Mouse (Mus musculus) heart, postnatal 0 days (tissue): Measurements from ENCODE around the gene Iqcg. TPM values are rescaled to one million over a fixed set of nuclear protein-coding genes. Genes with fewer than 3 reads are reported as not detected.

Source experiments
- ATAC-seq: fragments of 200-750 bp; cut with Nextera tagmentation; 2 replicates; pipeline ENCODE4 v1.8.0; 2017; ENCODE audit warnings: low read depth, moderate number of reproducible peaks, moderate library complexity; ENCODE audit not compliant: insufficient read depth
- DNase-seq: peaks from one replicate; pipeline ENCODE4 v3.0.0-alpha.2; 2016; ENCODE audit warnings: low spot score
- H3K27ac ChIP-seq: fragments of 300-500 bp; sonication (generic); 2 replicates; pipeline ENCODE4 v1.5.1; 2014; ENCODE audit warnings: low read depth, mild to moderate bottlenecking
- H3K27me3 ChIP-seq: fragments of 300-500 bp; sonication (generic); 2 replicates; pipeline ENCODE4 v1.6.1; 2014; ENCODE audit warnings: low read length, mixed read lengths; ENCODE audit not compliant: control insufficient read depth, insufficient read depth
- H3K36me3 ChIP-seq: fragments of 300-500 bp; sonication (generic); replicated peaks from 2 replicates; pipeline ENCODE4 v1.6.1; 2014; ENCODE audit warnings: low read length, mixed read lengths; ENCODE audit not compliant: control insufficient read depth, insufficient read depth
- H3K4me1 ChIP-seq: fragments of 300-500 bp; sonication (generic); 2 replicates; pipeline ENCODE4 v1.6.1; 2014; ENCODE audit warnings: antibody characterized with exemption; ENCODE audit not compliant: control insufficient read depth, insufficient read depth
- H3K4me2 ChIP-seq: fragments of 300-500 bp; sonication (generic); 2 replicates; pipeline ENCODE4 v1.6.1; 2014; ENCODE audit warnings: low read depth, mild to moderate bottlenecking, low read length, moderate library complexity
- H3K4me3 ChIP-seq: fragments of 300-500 bp; sonication (generic); 2 replicates; pipeline ENCODE4 v1.5.1; 2014; ENCODE audit warnings: low read depth, low read length
- H3K9ac ChIP-seq: fragments of 300-500 bp; sonication (generic); replicated peaks from 2 replicates; pipeline ENCODE4 v1.6.1; 2014; ENCODE audit warnings: low read depth, low read length, mixed read lengths
- H3K9me3 ChIP-seq: fragments of 300-500 bp; sonication (generic); replicated peaks from 2 replicates; pipeline ENCODE4 v1.6.1; 2016; ENCODE audit warnings: low read length; ENCODE audit not compliant: control insufficient read depth
- CTCF ChIP-seq: IDR thresholded peaks from 2 replicates; pipeline ENCODE4 v1.5.1; 2016; ENCODE audit warnings: antibody characterized with exemption, control low read depth, low read depth
- EP300 ChIP-seq: IDR thresholded peaks from 2 replicates; pipeline ENCODE4 v1.6.1; 2016; ENCODE audit warnings: antibody characterized with exemption, low read depth
- WGBS: fragments of 180-500 bp; shearing (Covaris S2); extraction: QIAGEN DNeasy Blood & Tissue Kit; methylation state at CpG from one replicate; pipeline ENCODE4 v1.1.7; 2014; 5-methylcytosine and 5-hydroxymethylcytosine counted together
- polyA plus RNA-seq: library from polyadenylated mRNA; unstranded; fragments of >200 nt; fragmentation: Nextera tagmentation; extraction: Ambion mirVana; gene quantifications from 2 replicates; pipeline ENCODE4 v1.2.1, GENCODE M21; 2015
- total RNA-seq: library from RNA; depleted of rRNA; stranded (reverse); fragments of >200 nt; gene quantifications from 2 replicates; pipeline ENCODE4 v1.2.3, GENCODE M21; 2014; ENCODE audit warnings: low replicate concordance

Iqcg gene
- total and polyA plus RNA-seq, 2 experiments from 2014 or later, result 0.23 to 0.83 TPM

DNA sequence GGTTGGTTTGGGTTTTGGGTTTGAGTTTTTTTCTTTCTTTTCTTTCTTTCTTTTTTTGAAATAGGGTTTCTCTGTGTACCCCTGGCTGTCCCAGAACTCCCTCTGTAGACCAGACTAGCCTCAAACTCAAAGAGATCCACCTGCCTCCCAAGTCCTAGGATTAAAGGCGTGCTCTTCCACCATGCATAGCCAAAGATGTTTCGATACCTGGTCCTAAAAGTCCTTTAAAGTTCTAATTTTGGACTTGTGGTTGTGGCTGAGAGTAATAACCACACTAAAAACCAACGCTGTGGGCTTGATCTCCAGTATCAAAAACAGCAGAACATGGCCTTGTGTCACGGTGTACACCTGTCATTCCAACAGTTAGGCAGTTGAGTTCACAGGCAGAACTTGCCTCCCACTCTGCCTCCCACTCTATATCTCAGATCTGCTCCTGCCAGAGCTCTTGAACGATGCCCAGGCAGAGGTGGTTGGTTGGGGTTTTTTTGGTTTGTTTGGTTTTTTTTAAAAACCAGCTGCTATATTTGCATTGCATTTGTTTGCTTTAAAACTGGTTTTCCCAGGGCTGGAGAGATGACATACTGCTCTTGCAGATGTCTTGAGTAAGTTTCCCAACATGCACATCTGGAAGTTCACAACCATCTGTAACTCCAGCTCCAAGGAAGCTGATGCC is 38.2 kb downstream of the Iqcg start:
- DNase-seq, result no peak
- Histone ChIP-seq H3K4me1 (0 out of 2 replicates have a peak, but pooled peaks cover 6% of the 10 kb centered on the region), H3K9ac (no peak overlapping the region), H3K27me3 (no peaks in the 10 kb centered on the region), H3K4me3 (no peak overlapping the region), H3K4me2 (no peak overlapping the region), H3K9me3 (no peaks in the 10 kb centered on the region), H3K36me3 (peaks cover 31% of the 10 kb centered on the region), H3K27ac (no peak overlapping the region)
- TF ChIP-seq CTCF, result no peak
- no peak for TF ChIP-seq EP300
- ATAC-seq, result no peak
- WGBS, result 87% methylated on average over 5 of the region's 5 CpGs

DNA sequence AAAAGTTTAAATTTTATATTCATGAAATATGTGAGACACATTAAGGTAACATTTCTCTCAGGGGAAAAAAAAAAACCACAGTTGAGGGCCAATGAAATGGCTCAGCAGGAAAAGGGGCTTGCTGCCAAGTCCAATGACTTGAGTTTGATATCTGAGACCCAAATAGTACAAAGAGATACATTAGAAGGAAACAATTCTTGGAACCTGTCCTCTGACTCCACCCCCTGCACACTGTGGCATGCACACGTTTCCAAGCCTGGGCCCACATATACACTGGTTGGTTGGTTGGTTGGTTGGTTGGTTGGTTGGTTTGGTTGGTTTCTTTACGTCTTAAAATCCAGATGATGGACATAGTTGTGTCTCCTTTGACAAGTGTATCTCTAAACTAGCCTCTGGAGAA is 40.0 kb downstream of the Iqcg start:
- no peaks in the 10 kb centered on the region for H3K9me3 ChIP-seq
- 0 out of 2 replicates have a peak, but pooled peaks cover 6% of the 10 kb centered on the region for H3K4me1 ChIP-seq
- DNase-seq (no peak), ATAC-seq (no peak)
- WGBS, result 66% methylated on average over 2 of the region's 2 CpGs
- no peak overlapping the region for H3K4me2 ChIP-seq
- no peak for TF ChIP-seq CTCF
- no peak for TF ChIP-seq EP300
- no peak overlapping the region for H3K4me3 ChIP-seq
- H3K27me3 ChIP-seq, result no peaks in the 10 kb centered on the region
- no peak overlapping the region for H3K27ac ChIP-seq
- H3K36me3 ChIP-seq, result peaks cover 43% of the 10 kb centered on the region
- no peak overlapping the region for H3K9ac ChIP-seq

DNA sequence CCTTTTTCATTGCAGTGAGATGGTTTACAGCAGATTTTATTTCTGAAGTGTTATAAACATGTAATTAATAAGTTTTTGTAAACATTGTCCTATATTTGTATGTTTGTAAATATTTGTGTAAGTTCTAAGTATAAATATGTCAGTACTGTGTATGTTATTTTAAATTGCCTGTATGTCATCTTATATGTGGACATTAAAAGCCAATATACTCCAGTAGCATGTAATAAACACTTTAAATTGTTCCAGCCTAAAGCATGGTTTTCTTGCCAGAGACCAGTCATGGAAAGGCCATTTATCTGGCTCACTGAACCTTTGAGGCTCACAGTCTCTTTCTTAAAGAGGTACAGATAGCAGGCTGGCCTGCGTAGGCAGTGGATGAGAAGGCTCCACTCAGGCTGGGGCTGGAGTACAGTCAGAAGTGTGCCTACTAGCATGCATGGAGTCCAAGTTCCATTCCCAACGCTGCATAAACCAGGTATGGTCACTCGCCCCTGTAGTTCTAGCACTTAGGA is 40.6 kb downstream of the Iqcg start:
- Histone ChIP-seq H3K4me2 (no peak overlapping the region), H3K27me3 (no peaks in the 10 kb centered on the region), H3K4me1 (0 out of 2 replicates have a peak, but pooled peaks cover 6% of the 10 kb centered on the region), H3K9me3 (no peaks in the 10 kb centered on the region), H3K4me3 (no peak overlapping the region), H3K36me3 (peaks cover 49% of the 10 kb centered on the region), H3K27ac (no peak overlapping the region), H3K9ac (no peak overlapping the region)
- ATAC-seq (no peak), DNase-seq (no peak)
- WGBS, result 92% methylated on average over 3 of the region's 3 CpGs
- no peak for TF ChIP-seq EP300
- no peak for TF ChIP-seq CTCF

DNA sequence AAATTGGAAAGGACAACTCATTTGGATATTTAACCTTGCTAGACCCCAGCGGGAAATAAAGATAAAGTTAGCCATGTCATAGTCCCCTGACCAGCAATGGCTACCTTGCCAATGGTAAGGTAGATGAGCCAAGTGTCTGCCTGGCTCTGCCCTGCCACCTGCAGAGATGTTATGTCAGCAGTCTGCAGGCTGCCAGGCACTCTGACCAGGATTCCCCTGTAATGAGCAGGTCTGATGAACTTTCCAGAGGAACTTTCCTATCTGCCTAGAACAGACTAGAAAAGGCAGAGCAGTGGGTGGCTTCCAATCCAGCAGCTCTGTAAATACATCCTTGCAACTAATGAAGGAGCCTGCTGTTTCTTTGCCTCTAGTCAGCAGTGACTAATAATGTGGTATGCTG is 41.1 kb downstream of the Iqcg start:
- WGBS, result 66% methylated on average over 1 of the region's 1 CpGs
- H3K36me3 ChIP-seq, result peaks cover 54% of the 10 kb centered on the region
- H3K4me1 ChIP-seq, result 0 out of 2 replicates have a peak, but pooled peaks cover 6% of the 10 kb centered on the region
- no peak overlapping the region for H3K9ac ChIP-seq
- H3K9me3 ChIP-seq, result no peaks in the 10 kb centered on the region
- H3K27ac ChIP-seq, result no peak overlapping the region
- H3K27me3 ChIP-seq, result no peaks in the 10 kb centered on the region
- ATAC-seq (no peak), DNase-seq (no peak)
- no peak overlapping the region for H3K4me3 ChIP-seq
- TF ChIP-seq CTCF (no peak), EP300 (no peak)
- H3K4me2 ChIP-seq, result no peak overlapping the region

DNA sequence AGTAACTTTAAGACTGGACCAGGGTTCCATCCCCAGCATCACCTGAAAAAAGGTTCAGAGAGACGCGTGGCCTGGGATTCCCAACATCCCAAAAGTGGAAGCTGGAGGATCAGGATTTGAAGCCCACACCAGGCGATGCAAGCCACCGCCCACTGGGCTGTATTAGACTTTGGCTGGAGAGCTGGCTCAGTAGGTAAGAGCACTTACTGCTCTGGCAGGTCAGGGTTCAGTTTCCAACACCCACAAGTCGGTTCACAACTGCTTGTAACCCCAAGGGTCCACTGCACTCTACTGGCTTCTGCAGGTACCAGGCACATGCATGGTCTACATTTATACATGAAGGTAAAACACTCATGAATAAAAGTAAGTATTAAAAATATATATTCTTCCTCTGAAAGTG is 42.2 kb downstream of the Iqcg start:
- no peak overlapping the region for H3K4me2 ChIP-seq
- H3K36me3 ChIP-seq, result peaks cover 65% of the 10 kb centered on the region
- no peak overlapping the region for H3K9ac ChIP-seq
- no peak for DNase-seq
- H3K4me3 ChIP-seq, result no peak overlapping the region
- WGBS, result 89% methylated on average over 5 of the region's 5 CpGs
- no peaks in the 10 kb centered on the region for H3K27me3 ChIP-seq
- no peak for ATAC-seq
- H3K27ac ChIP-seq, result no peak overlapping the region
- H3K9me3 ChIP-seq, result no peaks in the 10 kb centered on the region
- H3K4me1 ChIP-seq, result 0 out of 2 replicates have a peak, but pooled peaks cover 6% of the 10 kb centered on the region
- TF ChIP-seq EP300 (no peak), CTCF (no peak)
